26 mouse cellular contexts compared by ENCODE assay signal in the genomic region with DNA sequence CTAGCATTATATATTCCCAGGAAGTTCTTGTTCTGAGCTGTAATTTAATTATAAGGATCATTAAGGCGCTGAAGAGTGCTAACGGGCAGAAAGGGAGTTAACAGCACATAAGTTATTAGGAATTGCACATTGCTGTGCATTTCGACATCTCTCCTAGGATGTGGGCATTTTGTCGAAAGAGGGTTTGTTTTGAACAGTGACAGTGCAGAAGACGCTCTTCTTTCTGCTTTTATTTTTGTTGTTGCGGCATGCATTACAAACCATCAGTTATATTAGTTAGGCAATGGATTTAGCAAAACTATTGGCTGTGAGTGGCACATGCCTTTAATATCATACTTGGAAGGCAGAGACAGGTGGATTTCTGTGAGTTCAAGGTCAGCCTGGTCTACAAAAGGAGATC. TPM values are rescaled to one million over a fixed set of nuclear protein-coding genes. Genes with fewer than 3 reads are reported as not detected.
DNase-seq lines count a peak whose midpoint lies in the region; ATAC-seq and TF ChIP-seq lines count a peak whose summit lies in the region.
"Had no signal": no experiment of that assay in that cellular context is flagged by ENCODE, and none has a peak within 500 bp of the region (broad histone marks: within the 10 kb centered on the region; RNA-seq: fewer than 3 reads in every experiment).

No protein-coding gene starts in this region.

- H3K9me3 ChIP-seq in hindbrain, embryonic 10.5 days = no peaks in the 10 kb centered on the region
- no peaks in the 10 kb centered on the region for H3K9me3 ChIP-seq in hindbrain, postnatal 0 days (ENCODE audit: low read length)
- no peaks in the 10 kb centered on the region for H3K9me3 ChIP-seq in forebrain, embryonic 11.5 days (ENCODE audit: control insufficient read depth, low read length)
- H3K9me3 ChIP-seq: embryonic facial prominence, embryonic 10.5 days; embryonic facial prominence, embryonic 12.5 days; forebrain, embryonic 12.5 days; G1E had no signal

- TF ChIP-seq CTCF in hindbrain, postnatal 0 days (IDR thresholded peaks at IDR 0.05; ENCODE audit: low read depth) = no peak
- TF ChIP-seq CTCF in bone marrow, adult 2 months (IDR thresholded peaks at IDR 0.05; ENCODE audit: control insufficient read depth, insufficient read depth, low read length) = no peak

- peak overlapping the region; percentile 40; the same call in 1 of the 2 replicates for H3K27ac ChIP-seq in hindbrain, embryonic 10.5 days
- H3K27ac ChIP-seq in hindbrain, postnatal 0 days = no peak overlapping the region
- peak overlapping the region; percentile 69; the same call in 1 of the 2 replicates for H3K27ac ChIP-seq in bone marrow, adult 2 months (ENCODE audit: control insufficient read depth, insufficient read depth, low read depth, low read length, poor library complexity)
- H3K27ac ChIP-seq in forebrain, embryonic 11.5 days (ENCODE audit: low read depth, low read length) = no peak overlapping the region
- H3K27ac ChIP-seq: embryonic facial prominence, embryonic 10.5 days; embryonic facial prominence, embryonic 12.5 days; forebrain, embryonic 12.5 days had no signal

- DNase-seq in hindbrain, embryonic 10.5 days (ENCODE audit: low spot score) = no peak
- DNase-seq in hindbrain, postnatal 0 days (ENCODE audit: low spot score) = no peak
- DNase-seq in 416B (ENCODE audit: low read depth) = peak; percentile 71
- DNase-seq in forebrain, embryonic 11.5 days (ENCODE audit: low spot score) = no peak
- DNase-seq in layer of hippocampus, postnatal 10 days (ENCODE audit: low spot score in 2 of 2) = no peak
- DNase-seq in adrenal gland, adult 2 months = no peak
- DNase-seq: adrenal gland, postnatal 10 days; adrenal gland, postnatal 25 days; B cell, adult 2 months; cerebellum, adult 11-12 months; cerebellum, adult 2 months; cerebellum, adult 9-10 months; cerebellum, postnatal 10 days; cerebellum, postnatal 25 days had no signal

- no peaks in the 10 kb centered on the region for H3K36me3 ChIP-seq in hindbrain, embryonic 10.5 days
- H3K36me3 ChIP-seq in hindbrain, postnatal 0 days (ENCODE audit: insufficient read depth, low read length) = no peaks in the 10 kb centered on the region
- H3K36me3 ChIP-seq in forebrain, embryonic 11.5 days (ENCODE audit: control insufficient read depth, insufficient read depth, low read length) = no peaks in the 10 kb centered on the region
- H3K36me3 ChIP-seq: embryonic facial prominence, embryonic 10.5 days; embryonic facial prominence, embryonic 12.5 days; forebrain, embryonic 12.5 days; G1E had no signal

- H3K9ac ChIP-seq in hindbrain, postnatal 0 days (replicated peaks; ENCODE audit: low read length) = no peak overlapping the region
- no peak overlapping the region for H3K9ac ChIP-seq in forebrain, embryonic 11.5 days (ENCODE audit: low read length)
- H3K9ac ChIP-seq: embryonic facial prominence, embryonic 12.5 days; forebrain, embryonic 12.5 days had no signal

- no peak for ATAC-seq in hindbrain, postnatal 0 days
- peak; percentile 66 for ATAC-seq in megakaryocyte, adult 5-6 weeks (ENCODE audit: poor library complexity, severe bottlenecking)
- no peak for ATAC-seq in forebrain, embryonic 11.5 days (replicated peaks; ENCODE audit: low FRiP score)
- ATAC-seq: activated CD4-positive, CD25-positive, alpha-beta regulatory T cell, adult 4 months; CD4-positive, CD25-positive, alpha-beta regulatory T cell, adult 4 months; forebrain, embryonic 14.5 days; forebrain, embryonic 16.5 days; Patski had no signal

- no peak overlapping the region for H3K4me3 ChIP-seq in hindbrain, embryonic 10.5 days
- H3K4me3 ChIP-seq in hindbrain, postnatal 0 days (ENCODE audit: low read length) = no peak overlapping the region
- H3K4me3 ChIP-seq in bone marrow, adult 2 months (replicated peaks; ENCODE audit: control insufficient read depth, low read depth, low read length) = no peak overlapping the region
- no peak overlapping the region for H3K4me3 ChIP-seq in forebrain, embryonic 11.5 days (ENCODE audit: low read depth, low read length)
- H3K4me3 ChIP-seq: embryonic facial prominence, embryonic 10.5 days; embryonic facial prominence, embryonic 12.5 days; forebrain, embryonic 12.5 days had no signal

- H3K27me3 ChIP-seq in hindbrain, embryonic 10.5 days (ENCODE audit: insufficient read depth, poor library complexity, severe bottlenecking) = peaks cover 6% of the 10 kb centered on the region; the same call in 1 of the 2 replicates
- H3K27me3 ChIP-seq in hindbrain, postnatal 0 days (ENCODE audit: insufficient read depth, low read length) = no peaks in the 10 kb centered on the region
- no peaks in the 10 kb centered on the region for H3K27me3 ChIP-seq in forebrain, embryonic 11.5 days (ENCODE audit: control insufficient read depth, insufficient read depth, low read length)
- H3K27me3 ChIP-seq: CH12.LX; embryonic facial prominence, embryonic 12.5 days had no signal

- no peak overlapping the region for H3K4me2 ChIP-seq in hindbrain, postnatal 0 days (ENCODE audit: low read depth, low read length)
- no peak overlapping the region for H3K4me2 ChIP-seq in forebrain, embryonic 11.5 days (ENCODE audit: low read depth, low read length, severe bottlenecking)
- H3K4me2 ChIP-seq: embryonic facial prominence, embryonic 12.5 days; forebrain, embryonic 12.5 days had no signal

- no peak for TF ChIP-seq POLR2A in bone marrow, adult 2 months (IDR thresholded peaks at IDR 0.05; ENCODE audit: borderline replicate concordance, control insufficient read depth, low read depth, low read length)

- WGBS in hindbrain, embryonic 10.5 days = 92% methylated on average over 6 of the region's 6 CpGs
- WGBS in hindbrain, postnatal 0 days = 74% methylated on average over 6 of the region's 6 CpGs
- 45% methylated on average over 6 of the region's 6 CpGs for WGBS in bone marrow, adult 2 months
- 93% methylated on average over 6 of the region's 6 CpGs for WGBS in forebrain, embryonic 11.5 days

- peaks cover 40% of the 10 kb centered on the region for H3K4me1 ChIP-seq in hindbrain, embryonic 10.5 days (replicated peaks)
- no peaks in the 10 kb centered on the region; the same call in 1 of the 2 replicates for H3K4me1 ChIP-seq in hindbrain, postnatal 0 days (ENCODE audit: insufficient read depth, low read length)
- no peaks in the 10 kb centered on the region; the same call in 1 of the 2 replicates for H3K4me1 ChIP-seq in bone marrow, adult 2 months (ENCODE audit: control insufficient read depth, insufficient read depth, low read length)
- no peaks in the 10 kb centered on the region for H3K4me1 ChIP-seq in forebrain, embryonic 11.5 days (replicated peaks; ENCODE audit: control insufficient read depth, insufficient read depth, low read length)
- H3K4me1 ChIP-seq: embryonic facial prominence, embryonic 12.5 days had no signal

RNA-seq across cellular contexts. Expression of gene Dars, which starts 43.6 kb away (rescaled TPM):
- polyA plus RNA-seq in hindbrain, embryonic 10.5 days (2016; fragmentation: Nextera tagmentation; extraction: Ambion mirVana) = 200 and 214 TPM in 2 replicates
- 53.8 and 64.0 TPM in 2 replicates for total RNA-seq in hindbrain, postnatal 0 days (2014; rRNA removed)
- 130 and 139 TPM in 2 replicates for polyA plus RNA-seq in hindbrain, postnatal 0 days (2015; fragmentation: Nextera tagmentation; extraction: Ambion mirVana)
- polyA plus RNA-seq in bone marrow, adult 2 months (2011; ENCODE audit: insufficient read depth, insufficient read length, low replicate concordance, missing spikeins) = 30.1 and 47.0 TPM in 2 replicates
- total RNA-seq in megakaryocyte, adult 5-6 weeks (2015) = 101 and 106 TPM in 2 replicates
- total RNA-seq in megakaryocyte, adult 5-6 weeks (2017) = 149 and 150 TPM in 2 replicates
- 116 and 130 TPM in 2 replicates for polyA plus RNA-seq in forebrain, embryonic 11.5 days (2014; fragmentation: Nextera tagmentation; extraction: Ambion mirVana)
- total RNA-seq in layer of hippocampus, postnatal 10 days (2021) = 10 to 100 TPM; 70.2 to 77.2 TPM
- 10 to 100 TPM; 81.7 to 98.0 TPM for total RNA-seq in adrenal gland, adult 2 months (2021)
- polyA plus RNA-seq in adrenal gland, adult 2 months (2012; rRNA removed) = 10.4 and 12.8 TPM in 2 replicates

Comparison
In these comparisons a context has a peak if more than half of its experiments do, and no peak if none do; other contexts are left out.
1. H3K27ac ChIP-seq: peak in hindbrain, embryonic 10.5 days (single experiment) and bone marrow, adult 2 months (single experiment); none in hindbrain, postnatal 0 days (single experiment) and forebrain, embryonic 11.5 days (single experiment).